Mouse (Mus musculus) T-helper 17 cell (primary cell): ENCODE results near the gene Parvb.

Source experiments
- in situ Hi-C, 2 experiments: fragments of 300-600 bp; cut with MboI, MseI; formaldehyde crosslinking; loops; 1 replicate in 1 of 2; 2 replicates in 1 of 2; pipeline ENCODE4 v1.15.1; 2025; ENCODE audit warnings: high pct_unique_total_duplicates in 2 of 2

The Parvb gene

GRCm38 (mm10) chr15:84254387-84254786, 22.5 kb downstream of the Parvb start:
- in situ Hi-C loops = loop anchor here in 1 of 2 experiments (5.0 kb wide), 1 partner anchor 1523 kb away; no protein-coding TSS in a partner anchor

GRCm38 (mm10) chr15:84256254-84256850, 24.5 kb downstream of the Parvb start:
- in situ Hi-C loops = no loop called here

GRCm38 (mm10) chr15:84256864-84257263, 25.0 kb downstream of the Parvb start:
- in situ Hi-C loops = no loop called here

- in situ Hi-C loops = no loop called here
These were observed 26.9 kb downstream of the Parvb start for GRCm38 (mm10) chr15:84258602-84259355.

- in situ Hi-C loops = loop anchor here in 1 of 2 experiments (10.0 kb wide), 1 partner anchor 265 kb away; no protein-coding TSS in a partner anchor
These were observed 28.4 kb downstream of the Parvb start for GRCm38 (mm10) chr15:84260123-84260822.

- in situ Hi-C loops = loop anchor here in 1 of 2 experiments (10.0 kb wide), 1 partner anchor 262 kb away; no protein-coding TSS in a partner anchor
These were observed 30.8 kb downstream of the Parvb start for GRCm38 (mm10) chr15:84262630-84263029.

GRCm38 (mm10) chr15:84263573-84263972, 31.7 kb downstream of the Parvb start:
- in situ Hi-C loops = loop anchor here in 1 of 2 experiments (10.0 kb wide), 1 partner anchor 261 kb away; no protein-coding TSS in a partner anchor

GRCm38 (mm10) chr15:84265141-84265540, 33.3 kb downstream of the Parvb start:
- in situ Hi-C loops = loop anchor here in 1 of 2 experiments (10.0 kb wide), 1 partner anchor 260 kb away; no protein-coding TSS in a partner anchor

- in situ Hi-C loops = loop anchor here in 1 of 2 experiments (10.0 kb wide), 1 partner anchor 259 kb away; no protein-coding TSS in a partner anchor
These were observed 34.4 kb downstream of the Parvb start for GRCm38 (mm10) chr15:84266290-84266689.

GRCm38 (mm10) chr15:84267720-84268260, 35.9 kb downstream of the Parvb start:
- in situ Hi-C loops = loop anchor here in 1 of 2 experiments (10.0 kb wide), 1 partner anchor 257 kb away; no protein-coding TSS in a partner anchor

- in situ Hi-C loops = loop anchor here in 1 of 2 experiments (10.0 kb wide), 1 partner anchor 256 kb away; no protein-coding TSS in a partner anchor
These were observed 37.3 kb downstream of the Parvb start for GRCm38 (mm10) chr15:84269107-84269633.

GRCm38 (mm10) chr15:84270032-84270431, 38.2 kb downstream of the Parvb start:
- in situ Hi-C loops = no loop called here

- in situ Hi-C loops = no loop called here
These were observed 38.6 kb downstream of the Parvb start for GRCm38 (mm10) chr15:84270463-84270862.

GRCm38 (mm10) chr15:84276066-84276465, 44.2 kb downstream of the Parvb start:
- in situ Hi-C loops = no loop called here

- in situ Hi-C loops = no loop called here
These were observed 46.2 kb downstream of the Parvb start for GRCm38 (mm10) chr15:84278091-84278490.

GRCm38 (mm10) chr15:84278656-84279055, 46.8 kb downstream of the Parvb start:
- in situ Hi-C loops = no loop called here

GRCm38 (mm10) chr15:84280309-84280708, 48.5 kb downstream of the Parvb start:
- in situ Hi-C loops = loop anchor here (5.0 kb wide), 1 partner anchor 332 kb away; no protein-coding TSS in a partner anchor

GRCm38 (mm10) chr15:84280712-84281347, 49.0 kb downstream of the Parvb start:
- in situ Hi-C loops = loop anchor here (5.0 kb wide), 1 partner anchor 331 kb away; no protein-coding TSS in a partner anchor

- in situ Hi-C loops = loop anchor here (5.0 kb wide), 1 partner anchor 330 kb away; no protein-coding TSS in a partner anchor
These were observed 50.6 kb downstream of the Parvb start for GRCm38 (mm10) chr15:84282206-84283085.
